Mouse (Mus musculus) lung, embryonic 15.5 days (tissue): Measurements from ENCODE around the gene Pik3cd. TPM values are rescaled to one million over a fixed set of nuclear protein-coding genes. Genes with fewer than 3 reads are reported as not detected.

ENCODE experiments used
- ATAC-seq: fragments of 200-750 bp; cut with Nextera tagmentation; 2 replicates; pipeline ENCODE4 v1.8.0; 2017; ENCODE audit warnings: moderate number of reproducible peaks, borderline replicate concordance; ENCODE audit not compliant: low FRiP score, low TSS enrichment; ENCODE audit errors: extremely low read depth
- H3K27ac ChIP-seq: fragments of 300-500 bp; sonication (generic); 2 replicates; pipeline ENCODE4 v1.5.1; 2015; ENCODE audit warnings: moderate library complexity, mild to moderate bottlenecking, inconsistent platforms
- H3K27me3 ChIP-seq: fragments of 300-500 bp; sonication (generic); 2 replicates; pipeline ENCODE4 v1.6.1; 2015; ENCODE audit warnings: inconsistent platforms
- H3K36me3 ChIP-seq: fragments of 300-500 bp; sonication (generic); 2 replicates; pipeline ENCODE4 v1.6.1; 2015; ENCODE audit warnings: inconsistent platforms
- H3K4me1 ChIP-seq: fragments of 300-500 bp; sonication (generic); 2 replicates; pipeline ENCODE4 v1.6.1; 2015; ENCODE audit warnings: inconsistent platforms
- H3K4me2 ChIP-seq: fragments of 300-500 bp; sonication (generic); 2 replicates; pipeline ENCODE4 v1.6.1; 2015; ENCODE audit warnings: inconsistent platforms, mild to moderate bottlenecking, moderate library complexity
- H3K4me3 ChIP-seq: fragments of 300-500 bp; sonication (generic); 2 replicates; pipeline ENCODE4 v1.5.1; 2015; ENCODE audit warnings: mild to moderate bottlenecking, inconsistent platforms
- H3K9ac ChIP-seq: fragments of 300-500 bp; sonication (generic); 2 replicates; pipeline ENCODE4 v1.6.1; 2015; ENCODE audit warnings: inconsistent platforms
- H3K9me3 ChIP-seq: fragments of 300-500 bp; sonication (generic); 2 replicates; pipeline ENCODE4 v1.6.1; 2016; ENCODE audit warnings: inconsistent platforms
- WGBS: fragments of 180-500 bp; shearing (Covaris S2); methylation state at CpG from one replicate; pipeline ENCODE4 v1.1.7; 2015; 5-methylcytosine and 5-hydroxymethylcytosine counted together
- polyA plus RNA-seq: library from polyadenylated mRNA; unstranded; fragments of >200 nt; fragmentation: Nextera tagmentation; extraction: Ambion mirVana; gene quantifications from 2 replicates; pipeline ENCODE4 v1.2.1, GENCODE M21; 2015

Pik3cd gene
- polyA plus RNA-seq, 1 experiment from 2014 or later: 7.8 TPM

DNA sequence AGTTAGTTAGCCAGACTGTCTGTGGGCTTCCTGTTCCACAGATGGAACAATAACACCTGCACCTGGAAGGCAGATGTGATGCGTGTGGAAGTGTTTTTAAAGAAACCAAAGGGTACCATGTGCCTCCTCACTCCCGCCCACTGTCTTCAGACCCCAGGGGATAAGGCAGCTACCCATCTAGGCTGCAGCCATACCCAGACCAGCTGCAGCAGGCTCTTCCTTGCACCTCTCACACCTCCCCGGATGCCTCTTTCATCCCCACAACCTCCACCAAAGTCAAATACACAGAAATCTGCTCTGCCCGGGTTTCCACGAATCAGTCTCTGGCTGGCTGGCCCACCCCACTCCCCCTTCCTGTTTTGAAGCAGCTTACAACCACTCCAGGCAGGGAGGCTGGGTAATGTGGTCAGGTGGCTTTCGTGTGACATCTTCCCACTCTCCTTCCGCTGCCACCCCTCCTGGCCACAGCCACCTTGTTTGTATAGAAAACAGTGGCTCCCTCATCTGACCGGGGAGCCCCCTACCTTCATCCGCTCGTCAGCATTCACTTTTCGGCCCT lies 44.4 kb downstream of the Pik3cd start:
- H3K4me3 ChIP-seq: no peak overlapping the region
- no peak overlapping the region for H3K27ac ChIP-seq
- H3K4me1 ChIP-seq: no peaks in the 10 kb centered on the region
- 58% methylated on average over 11 of the region's 11 CpGs for WGBS
- H3K9ac ChIP-seq: no peak overlapping the region
- no peaks in the 10 kb centered on the region for H3K36me3 ChIP-seq
- H3K9me3 ChIP-seq: no peaks in the 10 kb centered on the region
- H3K27me3 ChIP-seq: no peaks in the 10 kb centered on the region
- ATAC-seq: no peak
- no peak overlapping the region for H3K4me2 ChIP-seq

DNA sequence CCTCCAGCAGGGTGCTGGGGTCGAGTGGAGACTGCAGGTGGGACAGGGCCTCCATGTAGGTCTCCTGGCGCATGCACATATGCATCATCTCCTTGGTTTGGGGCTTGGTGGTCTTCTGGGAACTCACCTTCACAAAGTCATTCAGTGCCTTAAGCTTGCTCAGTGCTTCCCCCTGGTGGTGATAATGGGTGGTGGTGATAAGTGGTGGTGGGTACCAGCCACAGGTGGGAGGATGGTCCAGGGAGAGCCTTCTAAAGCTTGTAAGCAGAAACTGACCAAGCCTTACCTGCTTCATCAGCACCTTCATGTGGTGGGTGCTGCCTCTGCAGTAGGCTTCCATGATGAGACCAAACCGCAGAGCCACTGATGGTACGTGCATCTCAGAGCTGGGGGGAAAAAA lies 48.1 kb downstream of the Pik3cd start:
- Histone ChIP-seq H3K36me3 (peaks cover 5% of the 10 kb centered on the region; the same call in 1 of the 2 replicates), H3K4me2 (no peak overlapping the region), H3K9ac (no peak overlapping the region), H3K27me3 (no peaks in the 10 kb centered on the region), H3K4me3 (no peak overlapping the region), H3K4me1 (no peaks in the 10 kb centered on the region), H3K27ac (no peak overlapping the region), H3K9me3 (no peaks in the 10 kb centered on the region)
- 85% methylated on average over 4 of the region's 4 CpGs for WGBS
- ATAC-seq: no peak

DNA sequence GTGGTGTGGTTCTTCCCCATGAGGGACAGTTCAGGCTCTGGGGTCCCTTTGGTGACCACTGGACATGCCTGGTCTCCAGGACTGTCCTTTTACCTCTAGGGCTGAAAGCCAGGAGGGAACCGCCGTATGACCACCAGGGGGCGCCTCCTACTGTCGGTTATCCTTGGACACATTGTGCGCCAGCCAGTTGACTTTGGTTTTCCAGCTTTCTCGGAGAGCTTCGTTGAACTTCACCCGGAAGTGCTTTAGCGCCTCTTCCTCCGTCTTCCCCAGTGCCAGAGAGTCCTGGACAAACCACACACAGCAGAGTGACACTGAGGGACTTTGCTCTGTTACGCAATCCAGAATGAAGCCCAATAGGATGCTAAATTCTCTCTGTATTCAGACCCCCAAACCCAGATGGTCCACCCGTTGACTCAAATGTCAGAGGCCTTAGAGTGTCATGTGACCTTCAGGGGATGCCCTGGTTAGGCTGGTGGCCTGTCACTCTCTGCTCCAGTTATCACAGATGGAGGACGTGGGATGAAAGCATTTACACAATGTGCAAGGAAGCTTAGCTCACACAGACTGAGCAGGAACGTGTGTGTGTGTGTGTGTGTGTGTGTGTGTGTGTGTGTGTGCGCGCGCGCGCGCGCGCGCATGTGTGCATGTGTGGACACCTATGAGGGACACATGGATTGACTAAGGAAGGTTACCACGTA lies 51.7 kb downstream of the Pik3cd start:
- Histone ChIP-seq H3K27me3 (no peaks in the 10 kb centered on the region), H3K4me3 (no peak overlapping the region), H3K4me1 (0 out of 2 replicates have a peak, but pooled peaks cover 3% of the 10 kb centered on the region), H3K4me2 (no peak overlapping the region), H3K9me3 (no peaks in the 10 kb centered on the region), H3K36me3 (peaks cover 34% of the 10 kb centered on the region; the same call in 1 of the 2 replicates), H3K9ac (no peak overlapping the region), H3K27ac (no peak overlapping the region)
- 65% methylated on average over 24 of the region's 24 CpGs for WGBS
- no peak for ATAC-seq

DNA sequence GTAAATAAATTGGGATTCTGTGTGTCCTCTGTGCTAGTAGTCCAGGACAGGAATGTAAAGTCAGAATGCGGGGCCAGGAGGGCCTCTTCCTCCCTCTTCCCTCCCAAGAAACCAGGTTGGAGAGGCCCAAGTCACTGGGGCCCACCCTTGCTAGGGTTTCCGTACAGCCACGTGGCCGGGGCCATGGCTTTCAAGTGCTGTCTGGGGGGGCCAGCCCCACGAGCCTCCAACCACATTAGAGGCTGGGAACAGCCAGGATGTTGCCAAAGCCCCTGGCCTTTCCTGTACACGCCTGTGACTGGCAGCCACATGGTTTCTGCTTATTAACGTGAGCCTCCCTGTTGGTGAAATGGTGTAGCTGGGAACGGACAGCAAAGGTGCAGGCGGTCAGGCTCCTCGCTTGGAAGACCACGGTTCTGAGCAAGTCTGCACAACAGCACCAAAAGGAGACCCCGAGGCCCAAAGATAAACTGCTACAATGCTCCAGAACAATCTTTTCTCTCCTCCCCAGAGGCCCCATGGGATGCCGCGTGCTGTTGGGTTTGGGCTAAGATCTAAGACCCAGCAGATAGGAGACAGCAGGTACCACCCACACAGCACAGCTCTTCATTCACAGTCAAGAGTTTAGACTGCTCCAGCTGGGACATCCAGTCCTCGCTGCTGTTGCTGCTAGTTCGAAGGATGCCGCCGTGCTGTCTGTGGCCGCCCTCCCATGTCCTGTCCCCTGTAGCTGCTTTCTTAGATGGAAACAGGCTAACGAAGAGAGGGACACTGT lies 54.2 kb downstream of the Pik3cd start:
- 69% methylated on average over 20 of the region's 20 CpGs for WGBS
- H3K27me3 ChIP-seq: no peaks in the 10 kb centered on the region
- H3K27ac ChIP-seq: no peak overlapping the region
- H3K36me3 ChIP-seq: peaks cover 49% of the 10 kb centered on the region
- no peak overlapping the region for H3K4me2 ChIP-seq
- no peak overlapping the region for H3K9ac ChIP-seq
- no peaks in the 10 kb centered on the region for H3K9me3 ChIP-seq
- ATAC-seq: no peak
- H3K4me1 ChIP-seq: 0 out of 2 replicates have a peak, but pooled peaks cover 3% of the 10 kb centered on the region
- H3K4me3 ChIP-seq: no peak overlapping the region

DNA sequence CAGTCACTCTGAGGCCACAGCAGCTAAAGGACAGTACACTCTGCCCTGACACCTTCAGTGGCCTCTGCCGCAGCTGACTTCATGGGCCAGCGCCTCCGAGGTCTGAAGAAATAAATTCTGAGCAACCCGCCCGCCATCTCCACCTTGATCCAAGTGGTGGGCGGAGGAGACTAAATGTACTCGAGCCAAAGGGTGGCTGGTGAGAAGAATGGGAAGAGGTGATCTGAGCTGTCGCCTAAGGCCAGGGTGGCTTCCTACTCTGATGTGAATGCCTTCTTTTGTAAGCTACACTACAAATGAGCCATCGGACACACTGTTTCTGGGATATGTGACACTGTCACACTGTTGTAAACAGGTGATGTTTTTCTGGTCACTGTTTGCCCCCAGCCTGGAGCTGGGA lies 56.6 kb downstream of the Pik3cd start:
- H3K27ac ChIP-seq: no peak overlapping the region
- H3K36me3 ChIP-seq: peaks cover 59% of the 10 kb centered on the region

DNA sequence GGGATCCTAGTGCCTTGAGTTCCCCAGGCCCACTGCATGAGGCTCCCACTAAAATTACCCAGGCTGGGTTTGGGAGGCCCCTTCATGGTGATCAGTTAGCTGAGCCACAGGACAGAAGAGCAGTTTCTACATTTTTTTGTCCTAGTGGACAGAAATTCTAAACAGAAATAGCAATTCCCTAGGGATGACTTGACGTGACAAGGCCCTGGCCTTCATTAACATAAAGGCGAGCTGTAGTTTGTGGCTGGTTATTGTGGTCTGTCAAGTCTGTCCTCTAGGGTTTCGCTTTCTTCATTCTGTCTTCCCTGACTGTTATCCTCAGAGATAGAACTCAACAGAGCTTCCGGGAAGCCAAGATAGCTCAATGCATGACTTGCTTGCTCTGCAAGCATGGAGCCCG lies 60.4 kb downstream of the Pik3cd start:
- Histone ChIP-seq H3K27ac (no peak overlapping the region), H3K4me1 (no peaks in the 10 kb centered on the region), H3K4me3 (no peak overlapping the region), H3K27me3 (no peaks in the 10 kb centered on the region), H3K36me3 (peaks cover 48% of the 10 kb centered on the region), H3K9me3 (no peaks in the 10 kb centered on the region), H3K4me2 (no peak overlapping the region), H3K9ac (no peak overlapping the region)
- no peak for ATAC-seq
- 81% methylated on average over 5 of the region's 5 CpGs for WGBS

More for the DNA sequence above, 56.6 kb downstream of the Pik3cd start:
- Histone ChIP-seq H3K4me3 (no peak overlapping the region), H3K27me3 (no peaks in the 10 kb centered on the region), H3K9me3 (no peaks in the 10 kb centered on the region), H3K4me2 (no peak overlapping the region), H3K4me1 (0 out of 2 replicates have a peak, but pooled peaks cover 3% of the 10 kb centered on the region), H3K9ac (no peak overlapping the region)
- 88% methylated on average over 9 of the region's 9 CpGs for WGBS
- ATAC-seq: no peak

DNA sequence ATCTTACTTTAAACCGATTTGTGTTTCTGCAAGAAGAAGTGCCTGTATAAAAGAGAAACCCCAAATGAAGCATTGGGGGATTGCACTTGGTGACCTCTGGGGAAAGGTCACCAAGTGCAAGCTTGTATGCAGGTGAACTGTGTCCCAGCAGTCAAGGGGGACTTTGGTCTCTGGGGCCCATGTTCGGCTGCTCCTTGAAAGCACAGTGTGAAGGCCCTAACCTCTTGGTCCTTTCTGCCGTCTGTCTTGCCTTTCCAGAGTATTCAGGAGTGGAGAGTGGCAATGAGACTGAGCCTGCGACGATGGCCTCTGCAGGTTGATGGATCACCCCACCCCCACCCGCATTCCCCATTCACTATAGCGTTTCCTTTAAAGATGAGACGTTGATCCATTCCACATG lies 61.0 kb downstream of the Pik3cd start:
- no peak overlapping the region for H3K27ac ChIP-seq
- H3K9me3 ChIP-seq: no peaks in the 10 kb centered on the region
- no peak overlapping the region for H3K4me2 ChIP-seq
- ATAC-seq: no peak
- no peak overlapping the region for H3K9ac ChIP-seq
- no peak overlapping the region for H3K4me3 ChIP-seq
- 48% methylated on average over 8 of the region's 8 CpGs for WGBS
- no peaks in the 10 kb centered on the region for H3K4me1 ChIP-seq
- H3K36me3 ChIP-seq: peaks cover 43% of the 10 kb centered on the region
- no peaks in the 10 kb centered on the region for H3K27me3 ChIP-seq

DNA sequence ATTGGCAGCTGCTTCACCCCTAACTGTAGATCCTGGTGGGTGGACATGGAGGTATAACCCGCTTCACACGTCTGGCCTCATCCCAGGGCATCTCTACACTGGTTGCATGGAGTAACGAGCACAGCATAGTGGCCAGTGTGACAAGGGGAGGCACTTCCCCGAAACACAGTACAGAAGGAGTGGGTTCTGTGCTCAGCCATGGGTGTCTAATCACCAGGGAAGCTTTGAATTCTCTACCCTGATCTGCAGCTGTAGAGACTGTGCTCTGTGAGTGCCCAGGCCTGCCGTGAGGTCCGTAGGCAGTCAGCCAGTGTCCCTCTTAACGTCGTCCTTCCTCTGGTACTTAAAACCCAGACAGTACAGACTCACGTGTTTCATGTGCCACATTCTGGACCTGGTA lies 61.5 kb downstream of the Pik3cd start:
- H3K4me3 ChIP-seq: no peak overlapping the region
- no peak for ATAC-seq
- no peaks in the 10 kb centered on the region for H3K9me3 ChIP-seq
- no peaks in the 10 kb centered on the region for H3K4me1 ChIP-seq
- no peak overlapping the region for H3K27ac ChIP-seq
- H3K4me2 ChIP-seq: no peak overlapping the region
- H3K27me3 ChIP-seq: no peaks in the 10 kb centered on the region
- peaks cover 37% of the 10 kb centered on the region for H3K36me3 ChIP-seq
- WGBS: 69% methylated on average over 9 of the region's 9 CpGs
- H3K9ac ChIP-seq: no peak overlapping the region

DNA sequence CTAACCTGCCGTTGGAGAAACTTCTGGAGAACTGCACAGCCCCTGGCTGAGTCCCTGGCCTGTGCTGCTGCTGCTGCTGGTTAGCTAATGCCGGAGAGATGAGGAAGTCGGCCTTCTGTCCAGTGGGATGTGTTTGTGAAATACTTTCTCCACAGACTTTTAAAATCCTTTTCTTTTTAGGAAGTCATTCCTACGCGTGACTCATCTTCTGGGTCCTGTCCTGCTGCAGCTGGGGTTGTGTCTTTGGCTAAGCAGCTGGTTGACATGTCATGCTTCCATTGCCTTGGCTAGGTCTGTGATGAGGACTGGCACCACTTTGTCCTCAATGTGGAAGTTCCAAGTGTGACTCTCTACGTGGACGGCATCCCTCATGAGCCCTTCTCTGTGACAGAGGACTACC lies 64.4 kb downstream of the Pik3cd start:
- ATAC-seq: no peak
- H3K27ac ChIP-seq: no peak overlapping the region

DNA sequence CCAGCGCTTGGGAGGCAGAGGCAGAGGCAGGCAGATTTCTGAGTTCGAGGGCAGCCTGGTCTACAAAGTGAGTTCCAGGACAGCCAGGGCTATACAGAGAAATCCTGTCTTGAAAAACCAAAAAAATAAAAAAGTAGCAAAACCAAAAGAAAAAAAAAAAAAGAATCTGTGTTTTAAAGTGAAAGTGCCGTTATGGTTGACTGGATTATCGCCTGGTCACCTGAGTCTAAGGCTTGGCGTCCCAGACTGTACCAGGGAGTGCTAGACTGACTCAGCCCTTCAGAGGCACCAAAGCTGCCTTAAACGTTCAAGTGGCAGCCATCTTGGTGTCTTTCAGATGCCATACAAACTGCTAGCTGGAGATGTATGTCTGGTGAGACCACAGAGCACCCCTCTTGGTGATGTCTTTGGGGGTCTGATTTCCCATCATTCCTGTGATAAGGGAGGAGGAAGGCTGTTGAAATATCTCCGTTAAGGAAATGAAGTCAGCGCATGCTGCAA lies 66.4 kb downstream of the Pik3cd start:
- H3K4me1 ChIP-seq: no peaks in the 10 kb centered on the region
- peaks cover 47% of the 10 kb centered on the region for H3K36me3 ChIP-seq
- 88% methylated on average over 8 of the region's 8 CpGs for WGBS
- no peak overlapping the region for H3K4me3 ChIP-seq
- no peaks in the 10 kb centered on the region for H3K9me3 ChIP-seq
- H3K27me3 ChIP-seq: no peaks in the 10 kb centered on the region
- no peak for ATAC-seq
- no peak overlapping the region for H3K27ac ChIP-seq
- H3K9ac ChIP-seq: no peak overlapping the region
- H3K4me2 ChIP-seq: no peak overlapping the region

More for the DNA sequence above, 64.4 kb downstream of the Pik3cd start:
- Histone ChIP-seq H3K9ac (no peak overlapping the region), H3K4me3 (no peak overlapping the region), H3K9me3 (no peaks in the 10 kb centered on the region), H3K27me3 (no peaks in the 10 kb centered on the region), H3K36me3 (peaks cover 40% of the 10 kb centered on the region), H3K4me2 (no peak overlapping the region), H3K4me1 (no peaks in the 10 kb centered on the region)
- WGBS: 92% methylated on average over 7 of the region's 7 CpGs

DNA sequence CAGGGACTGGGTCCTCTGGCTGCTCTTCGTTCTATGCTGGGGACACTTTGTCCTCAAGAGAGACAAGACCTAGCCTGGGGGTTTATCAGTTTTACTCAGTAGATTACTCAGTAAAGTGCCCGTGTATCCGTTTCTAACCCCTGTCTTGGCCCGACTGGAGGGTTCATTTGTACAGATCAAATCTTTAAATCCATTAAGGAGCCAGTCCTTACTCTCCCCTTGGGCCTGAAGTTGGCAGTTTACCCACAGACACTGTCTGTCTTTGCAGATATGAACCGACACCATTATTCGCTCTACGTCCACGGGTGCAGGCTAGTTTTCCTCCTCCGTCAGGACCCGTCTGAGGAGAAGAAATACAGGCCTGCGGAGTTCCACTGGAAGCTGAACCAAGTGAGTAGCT lies 67.4 kb downstream of the Pik3cd start:
- 92% methylated on average over 11 of the region's 11 CpGs for WGBS
- no peak overlapping the region for H3K27ac ChIP-seq
- ATAC-seq: no peak
- H3K27me3 ChIP-seq: no peaks in the 10 kb centered on the region
- peaks cover 52% of the 10 kb centered on the region for H3K36me3 ChIP-seq
- no peaks in the 10 kb centered on the region for H3K9me3 ChIP-seq
- no peak overlapping the region for H3K4me2 ChIP-seq
- H3K9ac ChIP-seq: no peak overlapping the region
- no peak overlapping the region for H3K4me3 ChIP-seq
- H3K4me1 ChIP-seq: no peaks in the 10 kb centered on the region

DNA sequence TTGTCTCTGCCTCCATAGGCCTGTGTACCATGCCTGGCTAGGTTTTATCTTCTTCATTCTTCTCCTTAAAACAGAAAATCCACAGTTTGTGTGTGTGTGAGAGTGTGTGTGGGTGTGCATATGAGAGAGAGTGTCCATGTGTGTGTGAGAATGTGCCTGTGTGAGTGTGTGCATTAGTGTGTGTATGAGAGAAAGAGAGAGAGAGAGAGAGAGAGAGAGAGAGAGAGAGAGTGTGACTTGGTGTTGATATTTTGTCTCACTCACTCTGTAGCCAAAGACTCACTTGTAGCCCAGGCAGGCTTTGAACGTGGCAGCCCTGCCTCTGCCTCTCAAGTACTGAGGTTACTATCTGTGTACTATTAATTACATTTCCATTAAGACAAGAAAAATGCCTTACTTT lies 68.2 kb downstream of the Pik3cd start:
- Histone ChIP-seq H3K4me2 (no peak overlapping the region), H3K9ac (no peak overlapping the region), H3K27ac (no peak overlapping the region), H3K27me3 (no peaks in the 10 kb centered on the region), H3K4me1 (no peaks in the 10 kb centered on the region), H3K36me3 (peaks cover 53% of the 10 kb centered on the region), H3K4me3 (no peak overlapping the region), H3K9me3 (no peaks in the 10 kb centered on the region)
- WGBS: 90% methylated on average over 1 of the region's 1 CpGs
- no peak for ATAC-seq
